Mouse (Mus musculus) bone marrow macrophage, adult 2 months (primary cell): ENCODE results near the gene Prnp. TPM values are rescaled to one million over a fixed set of nuclear protein-coding genes. Genes with fewer than 3 reads are reported as not detected.
A peak's percentile ranks its signal among the peaks of the same experiment; 100 is the strongest.

Experiments
- H3K27ac ChIP-seq: 2 replicates; pipeline ENCODE4 v1.5.1; 2012; ENCODE audit warnings: low read depth, low read length; ENCODE audit not compliant: insufficient read depth
- H3K4me1 ChIP-seq: 2 replicates; pipeline ENCODE4 v1.6.1; 2012; ENCODE audit warnings: low read length; ENCODE audit not compliant: control insufficient read depth, insufficient read depth
- H3K4me3 ChIP-seq: 2 replicates; pipeline ENCODE4 v1.5.1; 2012; ENCODE audit warnings: mild to moderate bottlenecking, low read length, moderate library complexity; ENCODE audit not compliant: insufficient read depth
- CTCF ChIP-seq: IDR thresholded peaks from 2 replicates; pipeline ENCODE4 v1.5.1; 2012; ENCODE audit warnings: low read depth, mild to moderate bottlenecking, low read length, moderate library complexity
- POLR2A ChIP-seq: IDR thresholded peaks from 2 replicates; pipeline ENCODE4 v1.6.1; 2012; ENCODE audit warnings: mild to moderate bottlenecking, low read depth, low read length, borderline replicate concordance
- polyA plus RNA-seq: library from polyadenylated mRNA; stranded (reverse); fragments of >200 nt; gene quantifications from 2 replicates; pipeline ENCODE4 v1.2.4, GENCODE M21; 2012; ENCODE audit not compliant: missing spikeins, insufficient read depth, insufficient read length

Gene Prnp
- polyA plus RNA-seq = 27.2 and 28.1 TPM in 2 replicates

DNA sequence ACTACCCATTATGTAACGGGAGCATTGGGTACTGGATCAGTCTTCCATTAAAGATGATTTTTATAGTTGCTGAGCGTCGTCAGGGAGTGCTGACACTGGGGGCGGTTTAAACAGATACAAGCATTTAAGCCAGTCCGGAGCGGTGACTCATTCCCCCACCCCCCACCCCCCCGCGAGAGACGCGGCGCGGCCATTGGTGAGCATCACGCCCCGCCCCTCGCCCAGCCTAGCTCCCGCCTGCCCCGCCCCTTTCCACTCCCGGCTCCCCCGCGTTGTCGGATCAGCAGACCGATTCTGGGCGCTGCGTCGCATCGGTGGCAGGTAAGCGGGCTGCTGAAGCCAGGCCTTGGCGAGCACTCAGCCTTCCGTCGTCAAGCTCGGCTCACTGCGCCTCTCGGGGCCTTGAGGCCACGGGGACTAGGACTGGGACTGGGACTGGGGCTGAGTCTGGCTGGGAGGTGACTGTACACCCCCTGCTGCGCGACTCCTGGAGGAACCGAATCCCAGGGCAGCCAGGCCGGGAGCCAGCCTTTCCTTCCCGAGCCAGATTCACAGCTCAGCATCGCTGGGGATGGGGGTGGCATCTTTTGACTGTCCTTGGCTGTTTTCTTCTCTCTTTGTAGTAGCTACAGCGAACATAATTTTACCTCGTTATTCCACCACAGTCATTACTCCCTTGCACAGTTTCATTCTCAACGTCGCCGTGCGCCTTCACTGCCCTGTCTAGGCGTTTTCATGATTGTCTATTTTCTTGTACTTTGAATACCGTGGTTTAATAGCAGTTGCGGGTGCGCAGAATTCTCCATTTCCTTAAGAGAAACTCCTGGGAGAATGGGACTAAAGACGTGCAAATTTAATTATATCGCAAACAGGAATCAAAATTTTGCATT, at the start of gene Prnp, which contains the start of gene Prn:
Gene Prnp (plus strand): TSS at position 246 of the 890 bp plus-strand sequence.
Gene Prn (plus strand): TSS at position 275 of the 890 bp plus-strand sequence.
- H3K4me1 ChIP-seq = peaks cover 22% of the 10 kb centered on the region
- peak within 1 kb of the TSS; percentile 81 for H3K4me3 ChIP-seq
- H3K27ac ChIP-seq = peak within 1 kb of the TSS; percentile 17; the same call in 1 of the 2 replicates
- 0 out of 2 replicates have a peak, but pooled peaks have one; percentile 58 for TF ChIP-seq POLR2A
- no peak for TF ChIP-seq CTCF

DNA sequence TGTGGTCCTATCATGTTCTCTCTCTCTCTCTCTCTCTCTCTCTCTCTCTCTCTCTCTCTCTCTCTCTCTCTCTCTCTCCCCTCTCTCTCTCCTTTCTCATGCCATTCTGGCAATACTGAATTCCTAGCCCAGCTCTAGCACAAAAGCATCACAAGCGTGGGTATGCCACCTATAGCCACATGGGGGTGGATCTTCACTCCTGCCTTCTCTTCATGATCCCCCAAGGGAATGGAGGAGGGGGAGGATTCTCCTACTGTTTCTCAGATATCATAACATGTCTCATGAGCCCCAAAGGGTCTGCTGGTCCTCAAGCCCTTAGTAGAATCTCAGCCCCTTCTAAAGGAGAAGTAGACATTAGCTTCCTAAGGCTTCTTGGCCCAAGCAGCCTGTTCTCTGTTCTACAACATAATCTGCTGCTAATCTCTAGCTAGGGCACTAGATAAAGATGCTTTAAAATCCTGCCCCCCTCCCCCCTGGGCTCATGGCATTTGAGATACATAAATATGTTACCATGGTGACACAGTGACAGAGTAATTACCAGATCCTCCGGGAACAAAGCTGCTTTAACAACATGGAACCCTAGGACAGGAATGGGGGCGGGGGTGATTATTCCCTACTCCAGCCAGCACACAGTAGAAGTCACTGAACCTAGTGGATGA, 47.0 kb upstream of the Prnp start:
- Histone ChIP-seq H3K4me1 (no peaks in the 10 kb centered on the region), H3K27ac (no peak overlapping the region), H3K4me3 (no peak overlapping the region)
- TF ChIP-seq POLR2A = no peak
- TF ChIP-seq CTCF = no peak

DNA sequence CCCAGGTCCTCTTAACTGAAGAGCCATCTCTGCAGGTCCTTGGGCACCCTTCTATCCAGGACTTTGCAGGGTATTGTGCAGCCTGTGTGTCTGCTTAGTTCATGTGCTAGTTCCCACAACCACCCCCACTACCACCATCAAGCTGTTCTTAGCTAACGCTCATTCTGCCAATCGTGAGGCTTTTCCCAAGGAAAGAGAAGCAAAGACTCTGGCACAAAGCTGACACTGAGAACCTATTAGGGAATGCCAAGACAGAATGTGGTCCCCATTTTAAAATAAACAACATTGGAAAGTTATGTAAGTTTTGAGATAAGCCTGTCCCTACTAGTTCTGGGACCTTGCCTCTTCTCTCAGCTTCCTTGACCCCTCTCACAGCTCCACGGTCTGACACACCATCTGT, 46.3 kb upstream of the Prnp start:
- Histone ChIP-seq H3K4me1 (no peaks in the 10 kb centered on the region), H3K4me3 (no peak overlapping the region), H3K27ac (no peak overlapping the region)
- TF ChIP-seq POLR2A (no peak), CTCF (no peak)

- no peaks in the 10 kb centered on the region for H3K4me1 ChIP-seq
- H3K27ac ChIP-seq = no peak overlapping the region
- TF ChIP-seq POLR2A (no peak), CTCF (no peak)
- no peak overlapping the region for H3K4me3 ChIP-seq
Observed at GRCm38 (mm10) chr2:131864262-131864796, 45.4 kb upstream of the Prnp start.

GRCm38 (mm10) chr2:131866676-131867075, 43.1 kb upstream of the Prnp start:
- H3K4me3 ChIP-seq = no peak overlapping the region
- TF ChIP-seq CTCF (no peak), POLR2A (no peak)
- H3K4me1 ChIP-seq = no peaks in the 10 kb centered on the region

GRCm38 (mm10) chr2:131868983-131869382, 40.7 kb upstream of the Prnp start:
- Histone ChIP-seq H3K4me3 (no peak overlapping the region), H3K4me1 (no peaks in the 10 kb centered on the region), H3K27ac (no peak overlapping the region)
- TF ChIP-seq CTCF = no peak
- no peak for TF ChIP-seq POLR2A

More at GRCm38 (mm10) chr2:131866676-131867075, 43.1 kb upstream of the Prnp start:
- no peak overlapping the region for H3K27ac ChIP-seq

DNA sequence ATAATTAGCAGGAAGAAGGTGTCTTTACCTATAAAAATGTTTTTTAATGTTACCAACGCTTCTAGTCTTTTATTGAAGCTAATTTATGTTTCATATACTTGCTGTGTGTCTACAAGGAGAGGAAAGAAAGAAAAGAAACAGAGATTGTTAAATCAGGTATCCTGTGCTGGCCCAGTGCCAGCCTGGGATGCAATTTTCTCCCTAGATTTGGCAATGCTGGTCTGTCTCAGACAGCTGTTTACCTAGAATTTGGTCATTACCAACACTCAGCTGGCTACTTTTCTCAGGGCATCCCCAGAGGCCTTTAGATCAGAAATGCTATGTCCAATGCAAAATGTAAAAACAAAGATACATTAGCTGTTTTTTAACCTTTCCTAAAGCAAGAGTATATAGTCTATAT, 36.4 kb upstream of the Prnp start:
- TF ChIP-seq POLR2A (no peak), CTCF (no peak)
- no peak overlapping the region for H3K27ac ChIP-seq
- H3K4me1 ChIP-seq = no peaks in the 10 kb centered on the region

GRCm38 (mm10) chr2:131876551-131877265, 33.0 kb upstream of the Prnp start:
- no peak overlapping the region for H3K27ac ChIP-seq

More for the DNA sequence above, 36.4 kb upstream of the Prnp start:
- H3K4me3 ChIP-seq = no peak overlapping the region

DNA sequence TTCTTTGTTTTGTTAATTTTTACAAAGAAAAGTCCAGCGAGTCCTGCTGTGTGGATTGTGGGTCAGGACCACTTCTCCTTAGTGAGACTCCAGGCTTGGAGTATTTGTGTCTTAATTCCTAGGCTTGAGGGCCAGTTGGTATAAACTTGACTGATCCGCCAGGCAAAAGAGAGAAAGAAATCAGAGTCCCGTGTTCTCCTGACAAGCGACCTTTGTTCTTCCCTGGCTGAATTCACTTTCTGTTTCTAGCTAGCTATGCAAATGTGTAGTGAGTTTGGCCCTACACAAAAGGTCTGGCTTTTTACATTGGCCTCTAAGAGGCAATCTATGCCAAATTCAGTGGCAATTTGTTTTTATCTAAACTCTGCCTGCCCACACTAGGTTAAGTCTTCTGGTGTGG, 28.0 kb upstream of the Prnp start:
- H3K27ac ChIP-seq = no peak overlapping the region
- no peaks in the 10 kb centered on the region for H3K4me1 ChIP-seq
- TF ChIP-seq POLR2A (no peak), CTCF (no peak)
- H3K4me3 ChIP-seq = no peak overlapping the region

More at GRCm38 (mm10) chr2:131876551-131877265, 33.0 kb upstream of the Prnp start:
- no peaks in the 10 kb centered on the region for H3K4me1 ChIP-seq
- H3K4me3 ChIP-seq = no peak overlapping the region
- no peak for TF ChIP-seq CTCF
- TF ChIP-seq POLR2A = no peak
